Mouse (Mus musculus): ENCODE data around the gene Tm9sf3. TPM values are rescaled to one million over a fixed set of nuclear protein-coding genes. Genes with fewer than 3 reads are reported as not detected.
A peak's percentile ranks its signal among the peaks of the same experiment; 100 is the strongest.

Gene Tm9sf3
- polyA plus RNA-seq, 1 experiment from 2014 or later: 108 TPM

- no peaks in the 10 kb centered on the region for H3K36me3 ChIP-seq (ENCODE audit: control insufficient read depth, insufficient read depth, low read length)
- ATAC-seq (ENCODE audit: low FRiP score): no peak
- no peak for DNase-seq (ENCODE audit: low spot score)
- H3K9ac ChIP-seq (ENCODE audit: low read depth, low read length): no peak overlapping the region
- H3K27me3 ChIP-seq (ENCODE audit: control insufficient read depth, insufficient read depth, low read length): no peaks in the 10 kb centered on the region
- 87% methylated on average over 7 of the region's 7 CpGs for WGBS
- H3K27ac ChIP-seq (ENCODE audit: low read depth, low read length): no peak overlapping the region
- H3K4me3 ChIP-seq (ENCODE audit: low read depth, low read length): no peak overlapping the region
- no peak overlapping the region for H3K4me2 ChIP-seq (replicated peaks; ENCODE audit: low read depth, low read length)
- no peaks in the 10 kb centered on the region for H3K4me1 ChIP-seq (replicated peaks; ENCODE audit: control insufficient read depth, insufficient read depth, low read length)
- H3K9me3 ChIP-seq (ENCODE audit: control insufficient read depth, low read length): no peaks in the 10 kb centered on the region
Observed at GRCm38 (mm10) chr19:41270906-41271305, 7.1 kb upstream of the Tm9sf3 start.

- H3K4me1 ChIP-seq (replicated peaks; ENCODE audit: control insufficient read depth, insufficient read depth, low read length): no peaks in the 10 kb centered on the region
- no peaks in the 10 kb centered on the region for H3K27me3 ChIP-seq (ENCODE audit: control insufficient read depth, insufficient read depth, low read length)
- ATAC-seq (ENCODE audit: low FRiP score) (no peak), DNase-seq (ENCODE audit: low spot score) (no peak)
- H3K4me3 ChIP-seq (ENCODE audit: low read depth, low read length): no peak overlapping the region
- no peak overlapping the region for H3K9ac ChIP-seq (ENCODE audit: low read depth, low read length)
- no peak overlapping the region for H3K27ac ChIP-seq (ENCODE audit: low read depth, low read length)
- H3K9me3 ChIP-seq (ENCODE audit: control insufficient read depth, low read length): no peaks in the 10 kb centered on the region
- H3K36me3 ChIP-seq (ENCODE audit: control insufficient read depth, insufficient read depth, low read length): no peaks in the 10 kb centered on the region
- 72% methylated on average over 9 of the region's 9 CpGs for WGBS
- no peak overlapping the region for H3K4me2 ChIP-seq (replicated peaks; ENCODE audit: low read depth, low read length)
Observed at GRCm38 (mm10) chr19:41270151-41270727, 6.4 kb upstream of the Tm9sf3 start.

DNA sequence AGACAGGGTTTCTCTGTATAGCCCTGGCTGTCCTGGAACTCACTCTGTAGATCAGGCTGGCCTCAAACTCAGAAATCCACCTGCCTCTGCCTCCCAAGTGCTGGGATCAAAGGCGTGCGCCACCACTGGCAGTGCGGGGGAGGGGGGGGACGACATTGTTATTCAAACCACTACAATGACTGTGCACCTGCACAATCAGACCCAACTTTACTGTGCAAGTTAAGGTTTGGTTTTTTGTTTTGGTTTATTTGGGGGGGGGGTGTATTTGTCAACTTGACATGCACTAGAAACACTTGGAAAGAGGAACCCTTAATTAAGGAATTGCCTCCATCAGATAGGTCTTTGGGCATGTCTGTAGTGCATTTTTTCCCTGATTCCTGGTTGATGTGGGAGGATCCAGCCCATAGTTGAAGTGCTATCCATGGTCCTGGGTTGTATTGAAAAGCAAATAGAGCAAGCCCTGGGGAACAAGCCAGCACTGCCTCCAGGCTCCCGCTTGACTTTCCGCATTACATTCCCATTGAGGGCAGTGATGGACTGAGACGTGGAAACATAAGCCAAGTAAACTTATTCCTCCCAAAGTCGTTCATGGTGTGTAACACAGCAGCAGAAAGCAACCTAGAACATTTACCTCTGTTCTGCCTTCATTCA lies 2.6 kb upstream of the Tm9sf3 start:
- 59% methylated on average over 8 of the region's 8 CpGs for WGBS
- Histone ChIP-seq H3K4me1 (replicated peaks; ENCODE audit: control insufficient read depth, insufficient read depth, low read length) (no peaks in the 10 kb centered on the region), H3K27ac (ENCODE audit: low read depth, low read length) (no peak overlapping the region), H3K9ac (ENCODE audit: low read depth, low read length) (no peak overlapping the region), H3K4me3 (ENCODE audit: low read depth, low read length) (no peak overlapping the region), H3K9me3 (ENCODE audit: control insufficient read depth, low read length) (no peaks in the 10 kb centered on the region), H3K36me3 (ENCODE audit: control insufficient read depth, insufficient read depth, low read length) (no peaks in the 10 kb centered on the region), H3K4me2 (replicated peaks; ENCODE audit: low read depth, low read length) (no peak overlapping the region), H3K27me3 (ENCODE audit: control insufficient read depth, insufficient read depth, low read length) (no peaks in the 10 kb centered on the region)
- no peak for ATAC-seq (ENCODE audit: low FRiP score)
- DNase-seq (ENCODE audit: low spot score): no peak

GRCm38 (mm10) chr19:41264331-41264799 lies 568 bp upstream of the Tm9sf3 start:
- Histone ChIP-seq H3K36me3 (ENCODE audit: control insufficient read depth, insufficient read depth, low read length) (no peaks in the 10 kb centered on the region), H3K4me3 (ENCODE audit: low read depth, low read length) (peak overlapping the region; percentile 93), H3K9ac (ENCODE audit: low read depth, low read length) (peak overlapping the region; percentile 95), H3K27ac (ENCODE audit: low read depth, low read length) (peak overlapping the region; percentile 94), H3K4me2 (replicated peaks; ENCODE audit: low read depth, low read length) (peak overlapping the region; percentile 80), H3K4me1 (replicated peaks; ENCODE audit: control insufficient read depth, insufficient read depth, low read length) (no peaks in the 10 kb centered on the region), H3K27me3 (ENCODE audit: control insufficient read depth, insufficient read depth, low read length) (no peaks in the 10 kb centered on the region), H3K9me3 (ENCODE audit: control insufficient read depth, low read length) (no peaks in the 10 kb centered on the region)
- ATAC-seq (ENCODE audit: low FRiP score) (no peak), DNase-seq (ENCODE audit: low spot score) (no peak)
- 45% methylated on average over 13 of the region's 13 CpGs for WGBS

GRCm38 (mm10) chr19:41262712-41263629 lies 826 bp downstream of the Tm9sf3 start:
- Histone ChIP-seq H3K9ac (ENCODE audit: low read depth, low read length) (peak overlapping the region; percentile 95), H3K9me3 (ENCODE audit: control insufficient read depth, low read length) (no peaks in the 10 kb centered on the region), H3K27ac (ENCODE audit: low read depth, low read length) (peak overlapping the region; percentile 94), H3K4me1 (replicated peaks; ENCODE audit: control insufficient read depth, insufficient read depth, low read length) (no peaks in the 10 kb centered on the region), H3K4me2 (replicated peaks; ENCODE audit: low read depth, low read length) (peak overlapping the region; percentile 80), H3K27me3 (ENCODE audit: control insufficient read depth, insufficient read depth, low read length) (no peaks in the 10 kb centered on the region), H3K4me3 (ENCODE audit: low read depth, low read length) (peak overlapping the region; percentile 93), H3K36me3 (ENCODE audit: control insufficient read depth, insufficient read depth, low read length) (no peaks in the 10 kb centered on the region)
- 7% methylated on average over 51 of the region's 51 CpGs for WGBS
- ATAC-seq (ENCODE audit: low FRiP score) (peak; percentile 86), DNase-seq (ENCODE audit: low spot score) (peak; percentile 75)

DNA sequence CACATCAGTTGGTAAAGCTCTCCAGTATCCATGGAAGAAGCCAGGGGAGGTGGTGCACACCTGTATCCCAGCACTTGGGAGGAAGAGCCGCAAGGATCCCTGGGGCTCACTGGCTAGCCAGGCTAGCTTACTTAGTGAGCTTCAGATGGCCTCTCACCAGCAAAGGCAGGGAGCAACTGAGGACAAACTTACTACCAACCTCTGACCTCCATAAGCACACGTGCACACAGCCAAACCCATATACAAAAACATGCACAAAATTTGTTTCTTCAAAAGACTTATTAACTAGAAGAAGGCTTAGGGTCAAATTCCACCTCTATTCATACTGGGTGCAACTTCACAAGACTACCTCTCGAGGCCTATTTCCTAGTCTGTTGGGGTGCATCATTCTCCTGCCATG lies 3.1 kb downstream of the Tm9sf3 start:
- H3K4me2 ChIP-seq (replicated peaks; ENCODE audit: low read depth, low read length): no peak overlapping the region
- H3K4me1 ChIP-seq (replicated peaks; ENCODE audit: control insufficient read depth, insufficient read depth, low read length): no peaks in the 10 kb centered on the region
- no peaks in the 10 kb centered on the region for H3K9me3 ChIP-seq (ENCODE audit: control insufficient read depth, low read length)
- WGBS: 96% methylated on average over 3 of the region's 3 CpGs
- no peak for DNase-seq (ENCODE audit: low spot score)
- no peak for ATAC-seq (ENCODE audit: low FRiP score)
- H3K27me3 ChIP-seq (ENCODE audit: control insufficient read depth, insufficient read depth, low read length): no peaks in the 10 kb centered on the region
- H3K4me3 ChIP-seq (ENCODE audit: low read depth, low read length): no peak overlapping the region
- no peaks in the 10 kb centered on the region for H3K36me3 ChIP-seq (ENCODE audit: control insufficient read depth, insufficient read depth, low read length)
- no peak overlapping the region for H3K9ac ChIP-seq (ENCODE audit: low read depth, low read length)
- no peak overlapping the region for H3K27ac ChIP-seq (ENCODE audit: low read depth, low read length)

DNA sequence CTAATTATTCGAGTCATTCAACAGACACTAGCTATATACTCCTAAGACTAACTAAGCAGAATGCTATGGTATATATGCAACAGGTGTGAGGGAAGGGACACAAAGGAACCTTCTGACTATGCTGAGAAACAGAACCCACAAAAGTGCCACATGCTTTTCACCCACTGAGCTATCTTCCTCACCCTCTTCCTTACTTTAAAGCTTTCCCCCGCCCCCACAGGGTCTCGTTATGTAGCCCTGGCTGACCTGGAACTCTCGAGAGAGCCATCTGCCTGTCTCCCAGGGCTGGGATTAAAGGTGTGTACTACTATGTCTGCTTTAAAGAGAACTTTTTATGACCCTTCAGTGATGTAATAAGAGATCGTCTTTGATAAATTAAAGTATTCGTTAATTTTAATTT lies 4.5 kb downstream of the Tm9sf3 start:
- ATAC-seq (ENCODE audit: low FRiP score) (no peak), DNase-seq (ENCODE audit: low spot score) (no peak)
- Histone ChIP-seq H3K9ac (ENCODE audit: low read depth, low read length) (no peak overlapping the region), H3K4me2 (replicated peaks; ENCODE audit: low read depth, low read length) (no peak overlapping the region), H3K27ac (ENCODE audit: low read depth, low read length) (no peak overlapping the region), H3K4me3 (ENCODE audit: low read depth, low read length) (no peak overlapping the region), H3K27me3 (ENCODE audit: control insufficient read depth, insufficient read depth, low read length) (no peaks in the 10 kb centered on the region), H3K9me3 (ENCODE audit: control insufficient read depth, low read length) (no peaks in the 10 kb centered on the region), H3K36me3 (ENCODE audit: control insufficient read depth, insufficient read depth, low read length) (no peaks in the 10 kb centered on the region), H3K4me1 (replicated peaks; ENCODE audit: control insufficient read depth, insufficient read depth, low read length) (no peaks in the 10 kb centered on the region)
- 81% methylated on average over 6 of the region's 6 CpGs for WGBS

- 44% methylated on average over 2 of the region's 2 CpGs for WGBS
- DNase-seq (ENCODE audit: low spot score) (peak; percentile 70), ATAC-seq (ENCODE audit: low FRiP score) (no peak)
- Histone ChIP-seq H3K27me3 (ENCODE audit: control insufficient read depth, insufficient read depth, low read length) (no peaks in the 10 kb centered on the region), H3K9ac (ENCODE audit: low read depth, low read length) (no peak overlapping the region), H3K36me3 (ENCODE audit: control insufficient read depth, insufficient read depth, low read length) (no peaks in the 10 kb centered on the region), H3K4me3 (ENCODE audit: low read depth, low read length) (no peak overlapping the region), H3K9me3 (ENCODE audit: control insufficient read depth, low read length) (no peaks in the 10 kb centered on the region), H3K4me2 (replicated peaks; ENCODE audit: low read depth, low read length) (no peak overlapping the region), H3K4me1 (replicated peaks; ENCODE audit: control insufficient read depth, insufficient read depth, low read length) (no peaks in the 10 kb centered on the region), H3K27ac (ENCODE audit: low read depth, low read length) (no peak overlapping the region)
Observed at GRCm38 (mm10) chr19:41258707-41259106, 5.1 kb downstream of the Tm9sf3 start.

Measured in hindbrain, embryonic 11.5 days (tissue).